Mouse (Mus musculus): ENCODE data around the gene Pth2. TPM values are rescaled to one million over a fixed set of nuclear protein-coding genes. Genes with fewer than 3 reads are reported as not detected.

Gene Pth2
- total RNA-seq, 2 experiments from 2014 or later: not detected

- ATAC-seq (replicated peaks; ENCODE audit: low FRiP score, low TSS enrichment, poor library complexity, severe bottlenecking): no peak
Observed at GRCm38 (mm10) chr7:45192585-45193310, 12.0 kb downstream of the Pth2 start.

GRCm38 (mm10) chr7:45193406-45193805 is 12.6 kb downstream of the Pth2 start:
- ATAC-seq (replicated peaks; ENCODE audit: low FRiP score, low TSS enrichment, poor library complexity, severe bottlenecking): no peak

GRCm38 (mm10) chr7:45193871-45194785 is 13.3 kb downstream of the Pth2 start:
- peak; percentile 31 for ATAC-seq (replicated peaks; ENCODE audit: low FRiP score, low TSS enrichment, poor library complexity, severe bottlenecking)

GRCm38 (mm10) chr7:45195341-45196175 is 14.8 kb downstream of the Pth2 start:
- ATAC-seq (replicated peaks; ENCODE audit: low FRiP score, low TSS enrichment, poor library complexity, severe bottlenecking): no peak

GRCm38 (mm10) chr7:45196176-45196535 is 15.4 kb downstream of the Pth2 start:
- no peak for ATAC-seq (replicated peaks; ENCODE audit: low FRiP score, low TSS enrichment, poor library complexity, severe bottlenecking)

- no peak for ATAC-seq (replicated peaks; ENCODE audit: low FRiP score, low TSS enrichment, poor library complexity, severe bottlenecking)
Observed at GRCm38 (mm10) chr7:45196994-45197393, 16.2 kb downstream of the Pth2 start.

GRCm38 (mm10) chr7:45198435-45198834 is 17.6 kb downstream of the Pth2 start:
- 0 out of 2 replicates have a peak, but pooled peaks have one; percentile 53 for ATAC-seq (replicated peaks; ENCODE audit: low FRiP score, low TSS enrichment, poor library complexity, severe bottlenecking)

- ATAC-seq (replicated peaks; ENCODE audit: low FRiP score, low TSS enrichment, poor library complexity, severe bottlenecking): no peak
Observed at GRCm38 (mm10) chr7:45198961-45199360, 18.2 kb downstream of the Pth2 start.

- ATAC-seq (replicated peaks; ENCODE audit: low FRiP score, low TSS enrichment, poor library complexity, severe bottlenecking): no peak
Observed at GRCm38 (mm10) chr7:45202654-45203053, 21.9 kb downstream of the Pth2 start.

GRCm38 (mm10) chr7:45204380-45205143 is 23.8 kb downstream of the Pth2 start, which contains the start of gene Ccdc155:
Gene Ccdc155 (minus strand): TSS chr7:45204892.
- ATAC-seq (replicated peaks; ENCODE audit: low FRiP score, low TSS enrichment, poor library complexity, severe bottlenecking): peak; percentile 95

- ATAC-seq (replicated peaks; ENCODE audit: low FRiP score, low TSS enrichment, poor library complexity, severe bottlenecking): no peak
Observed at GRCm38 (mm10) chr7:45208260-45208659, 27.5 kb downstream of the Pth2 start.

- no peak for ATAC-seq (replicated peaks; ENCODE audit: low FRiP score, low TSS enrichment, poor library complexity, severe bottlenecking)
Observed at GRCm38 (mm10) chr7:45211070-45211469, 30.3 kb downstream of the Pth2 start.

- peak; percentile 78 for ATAC-seq (replicated peaks; ENCODE audit: low FRiP score, low TSS enrichment, poor library complexity, severe bottlenecking)
Observed at GRCm38 (mm10) chr7:45211851-45212251, 31.1 kb downstream of the Pth2 start, which contains the start of gene Dkkl1. Gene Dkkl1 (minus strand): TSS chr7:45212147.

- ATAC-seq (replicated peaks; ENCODE audit: low FRiP score, low TSS enrichment, poor library complexity, severe bottlenecking): no peak
Observed at GRCm38 (mm10) chr7:45212356-45212755, 31.6 kb downstream of the Pth2 start.

- ATAC-seq (replicated peaks; ENCODE audit: low FRiP score, low TSS enrichment, poor library complexity, severe bottlenecking): no peak
Observed at GRCm38 (mm10) chr7:45213708-45214107, 32.9 kb downstream of the Pth2 start.

GRCm38 (mm10) chr7:45215673-45216441 is 35.1 kb downstream of the Pth2 start, which contains the start of gene Tead2:
Gene Tead2 (plus strand): TSS chr7:45215753.
- no peak for ATAC-seq (replicated peaks; ENCODE audit: low FRiP score, low TSS enrichment, poor library complexity, severe bottlenecking)

- ATAC-seq (replicated peaks; ENCODE audit: low FRiP score, low TSS enrichment, poor library complexity, severe bottlenecking): no peak
Observed at GRCm38 (mm10) chr7:45216442-45217183, 35.8 kb downstream of the Pth2 start.
